Mouse (Mus musculus) E14TG2a.4 (cell line): Measurements from ENCODE around the gene Pik3r6.

ENCODE experiments used
- CTCF ChIP-seq: conservative IDR thresholded peaks from 2 replicates; pipeline ENCODE4 v1.5.1; 2014; ENCODE audit warnings: low read length
- NANOG ChIP-seq: IDR thresholded peaks from 2 replicates; pipeline ENCODE4 v1.6.1; 2014; ENCODE audit warnings: borderline replicate concordance, low read length, mixed read lengths
- POU5F1 ChIP-seq: IDR thresholded peaks from 2 replicates; pipeline ENCODE4 v1.6.1; 2014; ENCODE audit warnings: low read length, borderline replicate concordance

GRCm38 (mm10) chr11:68467962-68468612, 34.7 kb upstream of the Pik3r6 start:
- TF ChIP-seq CTCF = no peak
- TF ChIP-seq POU5F1 = no peak
- TF ChIP-seq NANOG = no peak
